Mouse (Mus musculus) kidney, adult 2 months (tissue): ENCODE measurements around the gene Exosc10.

Experiments used
- CTCF ChIP-seq: fragments of 200-500 bp; conservative IDR thresholded peaks from 2 replicates; pipeline ENCODE4 v1.5.1; 2011; ENCODE audit warnings: low read depth, mild to moderate bottlenecking, control low read depth, low read length, moderate library complexity, mixed read lengths; ENCODE audit not compliant: insufficient read depth, insufficient read length
- POLR2A ChIP-seq: fragments of 200-500 bp; IDR thresholded peaks from one replicate; pipeline ENCODE4 v1.6.1; 2011; ENCODE audit warnings: low read depth, low read length, control low read depth

DNA sequence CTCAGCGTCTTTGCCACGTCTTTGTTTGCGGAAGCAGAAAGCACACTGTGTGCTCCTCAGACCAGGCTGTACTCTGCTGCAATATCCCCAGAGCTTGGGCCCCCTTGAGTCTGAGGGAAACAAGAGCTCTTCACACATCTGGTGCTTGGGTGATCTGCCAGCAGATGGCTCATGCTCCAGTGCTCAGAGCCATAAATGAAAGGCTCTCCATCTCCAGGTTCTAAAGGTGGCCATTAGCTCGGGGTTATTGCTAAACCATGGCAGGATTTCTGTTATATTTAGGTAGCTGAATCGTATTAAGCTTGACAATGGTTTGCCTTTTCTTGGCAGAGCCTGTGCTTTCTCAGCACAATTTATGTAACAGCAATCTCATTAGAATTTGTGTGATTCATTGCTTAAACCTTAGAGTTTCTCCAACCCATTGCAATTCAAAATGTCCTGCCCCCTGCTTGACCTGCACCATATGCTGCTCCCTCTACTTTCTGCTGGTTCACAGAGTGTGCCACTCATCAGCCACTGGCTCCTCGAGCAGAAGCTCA lies 45.1 kb upstream of the Exosc10 start:
- TF ChIP-seq CTCF (no peak), POLR2A (no peak)
